Mouse (Mus musculus): ENCODE measurements around the gene Ly6g6c.

DNA sequence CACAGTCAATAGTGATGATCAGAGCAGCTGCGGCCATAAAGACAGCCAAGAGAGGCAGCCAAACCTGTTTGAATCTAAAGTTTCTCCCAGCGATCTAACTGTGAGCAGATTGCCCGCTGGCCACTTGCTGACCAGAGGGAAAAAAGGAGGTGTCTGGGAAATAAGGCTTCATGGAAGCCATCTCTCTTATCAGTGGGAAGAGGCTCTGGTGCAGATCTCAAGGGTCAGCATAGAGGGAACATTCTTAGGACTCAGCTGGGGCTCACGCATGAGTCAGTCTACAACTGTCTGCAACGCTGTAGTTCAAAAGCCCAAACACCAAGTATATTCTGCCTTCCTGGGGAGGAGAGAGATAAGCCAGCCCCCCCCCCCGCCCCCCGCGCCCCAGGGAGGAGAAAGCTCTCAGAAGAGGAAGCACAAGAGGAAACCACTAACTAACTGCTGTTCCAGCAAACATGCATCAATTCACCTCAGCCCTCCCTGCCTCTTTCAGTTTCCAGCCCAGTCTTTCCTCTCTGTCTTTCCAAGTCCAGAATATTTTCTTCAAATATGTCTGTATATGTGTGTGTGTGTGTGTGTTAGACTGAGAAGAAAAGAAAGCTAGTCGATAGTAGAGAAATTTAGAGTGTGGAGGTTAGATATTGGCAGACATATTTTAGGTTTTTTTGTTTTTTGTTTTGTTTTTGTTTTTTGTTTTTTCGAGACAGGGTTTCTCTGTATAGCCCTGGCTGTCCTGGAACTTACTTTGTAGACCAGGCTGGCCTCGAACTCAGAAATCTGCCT lies 16.8 kb upstream of the Ly6g6c start:
- TF ChIP-seq CTCF (IDR thresholded peaks at IDR 0.05; ENCODE audit: extremely low read depth, insufficient read length, insufficient replicate concordance, low read depth, low read length) (no peak), POLR2A (IDR thresholded peaks at IDR 0.05; ENCODE audit: low read depth, low read length) (no peak; the same call in 1 of the 2 replicates)
